Mouse (Mus musculus): Measurements from ENCODE around the gene Map3k5. TPM values are rescaled to one million over a fixed set of nuclear protein-coding genes. Genes with fewer than 3 reads are reported as not detected.

Map3k5 gene
- polyA plus RNA-seq, 1 experiment from 2014 or later = 14.8 TPM

- no peak for ATAC-seq
- TF ChIP-seq CTCF (IDR thresholded peaks at IDR 0.05) = no peak
- H3K27me3 ChIP-seq = no peaks in the 10 kb centered on the region
- in situ Hi-C loops (cut with MboI; ENCODE audit: low pct_unique_long_range_greater_than_20kb) = loop anchor here (25.0 kb wide), 1 partner anchor 370 kb away; the partner anchor contains the start of gene Bclaf1
- ChIA-PET CTCF (interaction anchor here (0.8 to 1.4 kb wide), 3 partner anchors 13 to 108 kb away, joined by 3 read pairs; no protein-coding TSS in a partner anchor), POLR2A (interaction anchor here (0.8 kb wide), 1 partner anchor 104 kb away, joined by 3 read pairs; no protein-coding TSS in a partner anchor)
- no peak for DNase-seq (ENCODE audit: low read depth, low spot score)
These were observed 7.6 kb downstream of the Map3k5 start for GRCm38 (mm10) chr10:19941914-19942313.

DNA sequence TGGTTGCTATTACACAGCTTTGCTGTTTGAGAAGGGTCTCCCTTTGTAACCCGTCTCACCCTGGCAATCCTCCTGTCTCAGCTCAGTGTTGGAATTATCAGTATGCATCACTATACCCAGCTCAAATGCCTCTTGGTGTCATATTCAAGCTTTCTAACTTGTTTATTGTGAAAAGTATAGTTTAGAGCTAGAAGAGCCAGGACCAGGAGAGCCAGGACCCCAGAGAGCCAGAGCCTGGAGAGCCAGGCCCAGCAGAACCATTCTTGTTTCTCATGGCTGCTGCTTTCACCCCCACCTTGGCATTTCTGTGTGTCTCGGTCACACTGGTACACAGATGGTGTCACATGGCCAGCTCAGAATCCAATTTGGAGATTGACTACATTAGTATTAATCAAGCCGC lies 8.3 kb downstream of the Map3k5 start:
- no peaks in the 10 kb centered on the region for H3K27me3 ChIP-seq
- ChIA-PET POLR2A (interaction anchor here (0.8 kb wide), 1 partner anchor 104 kb away, joined by 3 read pairs; no protein-coding TSS in a partner anchor), CTCF (interaction anchor here (0.9 kb wide), 1 partner anchor 12 kb away, joined by 3 read pairs; no protein-coding TSS in a partner anchor)
- in situ Hi-C loops (cut with MboI; ENCODE audit: low pct_unique_long_range_greater_than_20kb) = loop anchor here (25.0 kb wide), 1 partner anchor 370 kb away; the partner anchor contains the start of gene Bclaf1
- no peak for TF ChIP-seq CTCF (IDR thresholded peaks at IDR 0.05)
- ATAC-seq (no peak), DNase-seq (ENCODE audit: low read depth, low spot score) (no peak)

- no peaks in the 10 kb centered on the region for H3K27me3 ChIP-seq
- ATAC-seq = no peak
- ChIA-PET POLR2A (no interaction called here), CTCF (interaction anchor here (1.1 to 1.2 kb wide), 2 partner anchors 11 kb away, joined by 3 read pairs; partner anchors contain the start of gene Map3k5)
- in situ Hi-C loops (cut with MboI; ENCODE audit: low pct_unique_long_range_greater_than_20kb) = loop anchor here (25.0 kb wide), 1 partner anchor 367 kb away; the partner anchor contains the start of gene Bclaf1
- DNase-seq (ENCODE audit: low read depth, low spot score) = no peak
- no peak for TF ChIP-seq CTCF (IDR thresholded peaks at IDR 0.05)
These were observed 11.4 kb downstream of the Map3k5 start for GRCm38 (mm10) chr10:19945651-19946050.

GRCm38 (mm10) chr10:19946644-19947043 lies 12.4 kb downstream of the Map3k5 start:
- no peak for ATAC-seq

DNA sequence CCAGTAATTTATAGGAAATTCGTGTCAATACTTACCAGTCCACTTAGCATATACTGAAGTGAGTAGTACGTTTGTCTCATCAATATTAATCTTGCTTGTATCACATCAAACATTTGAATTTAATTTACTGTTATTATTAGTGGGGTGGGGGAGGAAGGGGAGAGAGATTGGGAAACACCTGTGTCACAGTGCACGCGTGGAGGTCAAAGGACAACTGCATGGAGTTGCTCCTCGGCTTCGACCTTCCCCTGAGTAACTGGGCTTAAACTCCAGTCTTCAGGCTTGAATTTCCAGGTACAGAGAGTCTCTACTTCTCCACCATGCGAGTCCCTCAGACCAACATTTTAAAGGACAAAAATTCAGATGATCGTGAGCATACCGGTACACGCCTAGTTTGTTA lies 13.2 kb downstream of the Map3k5 start:
- DNase-seq (ENCODE audit: low read depth, low spot score) = no peak
- TF ChIP-seq CTCF (IDR thresholded peaks at IDR 0.05) = no peak
- ChIA-PET CTCF (no interaction called here), POLR2A (no interaction called here)
- no peak for ATAC-seq
- in situ Hi-C loops (cut with MboI; ENCODE audit: low pct_unique_long_range_greater_than_20kb) = loop anchor here (25.0 kb wide), 1 partner anchor 365 kb away; the partner anchor contains the start of gene Bclaf1
- H3K27me3 ChIP-seq = no peaks in the 10 kb centered on the region

More at GRCm38 (mm10) chr10:19946644-19947043, 12.4 kb downstream of the Map3k5 start:
- ChIA-PET POLR2A (no interaction called here), CTCF (no interaction called here)
- H3K27me3 ChIP-seq = no peaks in the 10 kb centered on the region
- TF ChIP-seq CTCF (IDR thresholded peaks at IDR 0.05) = no peak
- no peak for DNase-seq (ENCODE audit: low read depth, low spot score)
- in situ Hi-C loops (cut with MboI; ENCODE audit: low pct_unique_long_range_greater_than_20kb) = loop anchor here (25.0 kb wide), 1 partner anchor 366 kb away; the partner anchor contains the start of gene Bclaf1

- ATAC-seq (no peak), DNase-seq (ENCODE audit: low read depth, low spot score) (no peak)
- in situ Hi-C loops (cut with MboI; ENCODE audit: low pct_unique_long_range_greater_than_20kb) = loop anchor here (25.0 kb wide), 1 partner anchor 364 kb away; the partner anchor contains the start of gene Bclaf1
- no peak for TF ChIP-seq CTCF (IDR thresholded peaks at IDR 0.05)
- POLR2A ChIA-PET = no interaction called here
- H3K27me3 ChIP-seq = no peaks in the 10 kb centered on the region
- CTCF ChIA-PET = interaction anchor here (0.8 kb wide), 1 partner anchor 13 kb away, joined by 3 read pairs; the partner anchor contains the start of gene Map3k5
These were observed 13.6 kb downstream of the Map3k5 start for GRCm38 (mm10) chr10:19947901-19948300.

DNA sequence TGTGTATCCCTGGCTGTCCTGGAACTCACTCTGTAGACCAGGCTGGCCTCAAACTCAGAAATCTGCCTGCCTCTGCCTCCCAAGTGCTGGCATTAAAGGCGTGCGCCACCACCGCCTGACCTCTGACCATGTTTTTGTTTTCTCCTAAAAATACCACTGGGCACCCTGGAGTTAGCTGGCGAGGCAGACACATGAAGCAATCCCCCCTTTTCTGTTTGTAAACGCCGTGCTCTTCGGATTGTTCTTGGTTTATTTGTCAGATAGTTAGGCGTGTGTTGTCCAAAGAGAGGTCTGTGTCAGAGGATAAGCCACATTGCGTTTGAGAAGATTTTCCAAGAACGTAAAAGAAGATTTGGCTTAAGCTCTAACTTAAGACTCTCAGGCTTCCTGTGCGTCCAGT lies 14.1 kb downstream of the Map3k5 start:
- TF ChIP-seq CTCF (IDR thresholded peaks at IDR 0.05) = no peak
- CTCF ChIA-PET = interaction anchor here (0.8 kb wide), 1 partner anchor 14 kb away, joined by 3 read pairs; the partner anchor contains the start of gene Map3k5
- no peak for ATAC-seq
- in situ Hi-C loops (cut with MboI; ENCODE audit: low pct_unique_long_range_greater_than_20kb) = loop anchor here (25.0 kb wide), 1 partner anchor 364 kb away; the partner anchor contains the start of gene Bclaf1
- DNase-seq (ENCODE audit: low read depth, low spot score) = no peak
- POLR2A ChIA-PET = no interaction called here
- H3K27me3 ChIP-seq = no peaks in the 10 kb centered on the region

GRCm38 (mm10) chr10:19949106-19949505 lies 14.8 kb downstream of the Map3k5 start:
- DNase-seq (ENCODE audit: low read depth, low spot score) (no peak), ATAC-seq (no peak)
- no peaks in the 10 kb centered on the region for H3K27me3 ChIP-seq
- in situ Hi-C loops (cut with MboI; ENCODE audit: low pct_unique_long_range_greater_than_20kb) = loop anchor here (25.0 kb wide), 1 partner anchor 363 kb away; the partner anchor contains the start of gene Bclaf1
- ChIA-PET POLR2A (no interaction called here), CTCF (no interaction called here)
- TF ChIP-seq CTCF (IDR thresholded peaks at IDR 0.05) = no peak

GRCm38 (mm10) chr10:19953032-19953761 lies 18.9 kb downstream of the Map3k5 start:
- ATAC-seq (no peak), DNase-seq (ENCODE audit: low read depth, low spot score) (no peak)
- in situ Hi-C loops (cut with MboI; ENCODE audit: low pct_unique_long_range_greater_than_20kb) = no loop called here

GRCm38 (mm10) chr10:19954572-19954971 lies 20.3 kb downstream of the Map3k5 start:
- DNase-seq (ENCODE audit: low read depth, low spot score) = no peak
- ChIA-PET CTCF (interaction anchor here (0.9 to 1.6 kb wide), 6 partner anchors 9 to 20 kb away, joined by 3 to 4 read pairs (median 3); no protein-coding TSS in a partner anchor), POLR2A (no interaction called here)
- no peak for TF ChIP-seq CTCF (IDR thresholded peaks at IDR 0.05)
- no peaks in the 10 kb centered on the region for H3K27me3 ChIP-seq
- no peak for ATAC-seq
- in situ Hi-C loops (cut with MboI; ENCODE audit: low pct_unique_long_range_greater_than_20kb) = no loop called here

More at GRCm38 (mm10) chr10:19953032-19953761, 18.9 kb downstream of the Map3k5 start:
- no peak for TF ChIP-seq CTCF (IDR thresholded peaks at IDR 0.05)
- ChIA-PET POLR2A (interaction anchor here (0.6 kb wide), 1 partner anchor 16 kb away, joined by 3 read pairs; no protein-coding TSS in a partner anchor), CTCF (no interaction called here)
- no peaks in the 10 kb centered on the region for H3K27me3 ChIP-seq
